Comparison of ENCODE assay signal across 29 mouse cellular contexts in the genomic region with DNA sequence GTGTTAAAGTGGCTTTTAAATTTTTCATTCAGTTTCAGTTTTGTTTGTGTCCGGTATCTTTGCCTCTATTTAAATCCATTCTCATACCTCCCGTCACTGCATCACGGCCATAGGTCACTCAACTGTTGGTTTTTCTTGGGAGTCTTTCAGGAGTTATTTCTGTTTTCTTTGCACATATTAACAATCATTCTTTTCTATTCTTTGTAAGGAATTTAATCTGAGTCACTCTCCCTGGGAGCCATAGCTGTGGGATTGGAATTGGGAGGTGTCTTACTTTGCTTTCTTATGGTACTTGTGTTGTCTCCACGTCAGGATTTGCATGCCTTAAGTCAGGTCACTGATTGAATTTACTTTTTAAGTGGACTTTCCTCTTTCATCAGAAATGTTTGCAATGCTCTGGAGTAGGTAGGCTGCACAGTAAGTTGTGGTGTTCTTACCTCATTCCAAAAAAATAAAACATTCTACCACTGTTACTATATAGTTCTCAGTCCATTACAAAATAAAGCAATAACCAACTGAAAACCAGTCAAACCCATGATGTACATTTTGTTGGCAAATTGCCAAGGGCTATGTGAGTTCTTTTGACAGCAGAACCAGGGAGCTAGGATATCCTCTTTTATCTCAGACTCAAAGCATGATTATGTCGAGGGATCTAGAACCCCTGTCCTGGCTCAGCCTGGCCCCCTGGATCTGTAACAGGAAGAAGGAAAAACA.
DNase-seq lines count a peak whose midpoint lies in the region; ATAC-seq lines count a peak whose summit lies in the region.
"Had no signal": no experiment of that assay in that cellular context is flagged by ENCODE, and none has a peak within 500 bp of the region (broad histone marks: within the 10 kb centered on the region; RNA-seq: fewer than 3 reads in every experiment).

No protein-coding gene starts in this region.

- no peak overlapping the region for H3K9ac ChIP-seq in forebrain, embryonic 14.5 days (ENCODE audit: low read length)
- no peak overlapping the region for H3K9ac ChIP-seq in forebrain, embryonic 11.5 days (ENCODE audit: low read length)
- no peak overlapping the region for H3K9ac ChIP-seq in midbrain, embryonic 14.5 days (replicated peaks; ENCODE audit: low read length)
- H3K9ac ChIP-seq: embryonic facial prominence, embryonic 15.5 days; hindbrain, embryonic 13.5 days; kidney, embryonic 15.5 days; limb, embryonic 15.5 days; liver, embryonic 13.5 days; midbrain, embryonic 13.5 days had no signal

- H3K36me3 ChIP-seq in forebrain, embryonic 14.5 days (ENCODE audit: control insufficient read depth, insufficient read depth, low read length): no peaks in the 10 kb centered on the region
- H3K36me3 ChIP-seq in forebrain, embryonic 11.5 days (ENCODE audit: control insufficient read depth, insufficient read depth, low read length): no peaks in the 10 kb centered on the region
- no peaks in the 10 kb centered on the region for H3K36me3 ChIP-seq in midbrain, embryonic 14.5 days (ENCODE audit: control insufficient read depth, insufficient read depth, low read length)
- H3K36me3 ChIP-seq in midbrain, embryonic 10.5 days: peaks cover 11% of the 10 kb centered on the region; the same call in 1 of the 2 replicates
- H3K36me3 ChIP-seq: embryonic facial prominence, embryonic 15.5 days; G1E; hindbrain, embryonic 13.5 days; kidney, embryonic 15.5 days; limb, embryonic 15.5 days; liver, embryonic 13.5 days; midbrain, embryonic 13.5 days had no signal

- no peak overlapping the region for H3K4me2 ChIP-seq in forebrain, embryonic 14.5 days (ENCODE audit: low read length)
- no peak overlapping the region for H3K4me2 ChIP-seq in forebrain, embryonic 11.5 days (ENCODE audit: low read depth, low read length, severe bottlenecking)
- H3K4me2 ChIP-seq in midbrain, embryonic 14.5 days (ENCODE audit: low read length): no peak overlapping the region
- H3K4me2 ChIP-seq: embryonic facial prominence, embryonic 15.5 days; heart, embryonic 11.5 days; hindbrain, embryonic 13.5 days; kidney, embryonic 15.5 days; limb, embryonic 15.5 days; liver, embryonic 13.5 days; midbrain, embryonic 13.5 days had no signal

- DNase-seq in forebrain, embryonic 14.5 days (ENCODE audit: low spot score): peak; percentile 44
- DNase-seq in forebrain, embryonic 11.5 days (ENCODE audit: low spot score): no peak
- DNase-seq in midbrain, embryonic 14.5 days: peak; percentile 35
- no peak for DNase-seq in midbrain, embryonic 10.5 days (ENCODE audit: low spot score)
- peak; percentile 56 for DNase-seq in NIH3T3 (ENCODE audit: low read depth)
- no peak for DNase-seq in thymus, postnatal 14 days
- no peak for DNase-seq in kidney, postnatal 25 days
- DNase-seq: adrenal gland, adult 8-10 months; cerebellum, adult 8-10 months; cerebellum, postnatal 25 days; gastrocnemius, postnatal 25 days; heart, adult 18-20 months; heart, postnatal 36 days; kidney, adult 18-20 months; kidney, postnatal 36 days; liver, embryonic 13.5 days; lung, adult 18-20 months; lung, postnatal 14 days; thymus, adult 2 months; thymus, postnatal 4 days had no signal

- peak; percentile 15; the same call in 1 of the 2 replicates for ATAC-seq in forebrain, embryonic 14.5 days
- ATAC-seq in forebrain, embryonic 11.5 days (replicated peaks; ENCODE audit: low FRiP score): no peak
- ATAC-seq in midbrain, embryonic 14.5 days (ENCODE audit: low FRiP score, low TSS enrichment): no peak
- ATAC-seq: activated CD4-positive, CD25-positive, alpha-beta regulatory T cell, adult 4 months; midbrain, embryonic 13.5 days had no signal

- peaks cover 3% of the 10 kb centered on the region; the same call in 1 of the 2 replicates for H3K4me1 ChIP-seq in forebrain, embryonic 14.5 days (ENCODE audit: control insufficient read depth, insufficient read depth, low read length)
- no peaks in the 10 kb centered on the region for H3K4me1 ChIP-seq in forebrain, embryonic 11.5 days (replicated peaks; ENCODE audit: control insufficient read depth, insufficient read depth, low read length)
- H3K4me1 ChIP-seq in midbrain, embryonic 14.5 days (ENCODE audit: control insufficient read depth, insufficient read depth, low read length): no peaks in the 10 kb centered on the region
- no peaks in the 10 kb centered on the region; the same call in 1 of the 2 replicates for H3K4me1 ChIP-seq in midbrain, embryonic 10.5 days
- H3K4me1 ChIP-seq: embryonic facial prominence, embryonic 15.5 days; hindbrain, embryonic 13.5 days; kidney, embryonic 15.5 days; limb, embryonic 10.5 days; limb, embryonic 15.5 days; liver, embryonic 13.5 days had no signal

- H3K9me3 ChIP-seq in forebrain, embryonic 14.5 days (replicated peaks; ENCODE audit: control insufficient read depth, low read length): no peaks in the 10 kb centered on the region
- no peaks in the 10 kb centered on the region for H3K9me3 ChIP-seq in forebrain, embryonic 11.5 days (ENCODE audit: control insufficient read depth, low read length)
- H3K9me3 ChIP-seq in midbrain, embryonic 14.5 days (ENCODE audit: control insufficient read depth, low read length): no peaks in the 10 kb centered on the region
- no peaks in the 10 kb centered on the region for H3K9me3 ChIP-seq in midbrain, embryonic 10.5 days (replicated peaks)
- H3K9me3 ChIP-seq: embryonic facial prominence, embryonic 15.5 days; G1E; hindbrain, embryonic 13.5 days; kidney, embryonic 15.5 days; limb, embryonic 10.5 days; limb, embryonic 15.5 days; liver, embryonic 13.5 days; midbrain, embryonic 13.5 days had no signal

- 44% methylated on average over 5 of the region's 5 CpGs for WGBS in forebrain, embryonic 14.5 days
- 55% methylated on average over 5 of the region's 5 CpGs for WGBS in forebrain, embryonic 11.5 days
- 51% methylated on average over 5 of the region's 5 CpGs for WGBS in midbrain, embryonic 14.5 days
- WGBS in midbrain, embryonic 10.5 days: 68% methylated on average over 5 of the region's 5 CpGs

- no peak overlapping the region for H3K27ac ChIP-seq in forebrain, embryonic 14.5 days (ENCODE audit: low read depth, low read length)
- H3K27ac ChIP-seq in forebrain, embryonic 11.5 days (ENCODE audit: low read depth, low read length): no peak overlapping the region
- H3K27ac ChIP-seq in midbrain, embryonic 14.5 days (replicated peaks; ENCODE audit: low read depth, low read length): no peak overlapping the region
- no peak overlapping the region for H3K27ac ChIP-seq in midbrain, embryonic 10.5 days (replicated peaks)
- H3K27ac ChIP-seq: embryonic facial prominence, embryonic 15.5 days; hindbrain, embryonic 13.5 days; kidney, embryonic 15.5 days; limb, embryonic 10.5 days; limb, embryonic 15.5 days; liver, embryonic 13.5 days; midbrain, embryonic 13.5 days had no signal

- no peaks in the 10 kb centered on the region for H3K27me3 ChIP-seq in forebrain, embryonic 14.5 days (replicated peaks; ENCODE audit: control insufficient read depth, insufficient read depth, low read length)
- no peaks in the 10 kb centered on the region for H3K27me3 ChIP-seq in forebrain, embryonic 11.5 days (ENCODE audit: control insufficient read depth, insufficient read depth, low read length)
- no peaks in the 10 kb centered on the region for H3K27me3 ChIP-seq in midbrain, embryonic 14.5 days (ENCODE audit: control insufficient read depth, insufficient read depth, low read length)
- no peaks in the 10 kb centered on the region for H3K27me3 ChIP-seq in midbrain, embryonic 10.5 days (ENCODE audit: low read depth, poor library complexity, severe bottlenecking)
- H3K27me3 ChIP-seq: embryonic facial prominence, embryonic 15.5 days; hindbrain, embryonic 13.5 days; kidney, embryonic 15.5 days; limb, embryonic 15.5 days; liver, embryonic 13.5 days; midbrain, embryonic 13.5 days had no signal

- no peak overlapping the region for H3K4me3 ChIP-seq in forebrain, embryonic 14.5 days (ENCODE audit: low read depth, low read length)
- no peak overlapping the region for H3K4me3 ChIP-seq in forebrain, embryonic 11.5 days (ENCODE audit: low read depth, low read length)
- H3K4me3 ChIP-seq in midbrain, embryonic 14.5 days (replicated peaks; ENCODE audit: low read depth, low read length): no peak overlapping the region
- no peak overlapping the region for H3K4me3 ChIP-seq in midbrain, embryonic 10.5 days
- H3K4me3 ChIP-seq: embryonic facial prominence, embryonic 15.5 days; hindbrain, embryonic 13.5 days; kidney, embryonic 15.5 days; limb, embryonic 10.5 days; limb, embryonic 15.5 days; liver, embryonic 13.5 days; midbrain, embryonic 13.5 days had no signal

Comparison
In these comparisons a context has a peak if more than half of its experiments do, and no peak if none do; other contexts are left out.
1. DNase-seq: peak in forebrain, embryonic 14.5 days (single experiment), midbrain, embryonic 14.5 days (single experiment) and NIH3T3 (single experiment); none in forebrain, embryonic 11.5 days (single experiment), midbrain, embryonic 10.5 days (single experiment), thymus, postnatal 14 days (single experiment) and kidney, postnatal 25 days (0 of 2).